Mouse (Mus musculus) heart, adult 2 months (tissue): ENCODE measurements around the gene Fancc. TPM values are rescaled to one million over a fixed set of nuclear protein-coding genes. Genes with fewer than 3 reads are reported as not detected.

ENCODE experiments used
- DNase-seq, 2 experiments: peaks; one replicate each; pipeline ENCODE4 v3.0.0; 2021
- H3K27ac ChIP-seq: fragments of 200-600 bp; 2 replicates; pipeline ENCODE4 v1.8.1; 2022
- H3K27me3 ChIP-seq: fragments of 200-500 bp; 2 replicates; pipeline ENCODE4 v1.6.1; 2012; ENCODE audit warnings: mild to moderate bottlenecking, low read length, inconsistent platforms, mixed read lengths; ENCODE audit not compliant: control insufficient read depth, insufficient read depth
- H3K36me3 ChIP-seq: fragments of 200-500 bp; 2 replicates; pipeline ENCODE4 v1.6.1; 2012; ENCODE audit warnings: low read length, inconsistent platforms; ENCODE audit not compliant: control insufficient read depth, insufficient read depth
- H3K4me1 ChIP-seq: fragments of 200-500 bp; 2 replicates; pipeline ENCODE4 v1.6.1; 2011; ENCODE audit warnings: low read length; ENCODE audit not compliant: control insufficient read depth, insufficient read depth
- H3K4me3 ChIP-seq: fragments of 200-600 bp; 2 replicates; pipeline ENCODE4 v1.8.1; 2022
- H3K79me2 ChIP-seq: fragments of 200-500 bp; replicated peaks from 2 replicates; pipeline ENCODE4 v1.6.1; 2012; ENCODE audit warnings: mild to moderate bottlenecking, inconsistent platforms, low read length, moderate library complexity, mixed read lengths; ENCODE audit not compliant: control insufficient read depth, insufficient read depth
- H3K9ac ChIP-seq: fragments of 200-500 bp; 2 replicates; pipeline ENCODE4 v1.6.1; 2012; ENCODE audit warnings: low read depth, mild to moderate bottlenecking, control low read depth, inconsistent platforms, low read length, mixed read lengths
- CTCF ChIP-seq: fragments of 200-600 bp; IDR thresholded peaks from 2 replicates; pipeline ENCODE4 v1.8.1; 2022; ENCODE audit warnings: antibody characterized with exemption, mild to moderate bottlenecking, moderate library complexity
- EP300 ChIP-seq: fragments of 200-500 bp; IDR thresholded peaks from 2 replicates; pipeline ENCODE4 v1.6.1; 2011; ENCODE audit warnings: low read depth, low read length, control low read depth; ENCODE audit not compliant: insufficient read depth
- POLR2A ChIP-seq: fragments of 200-500 bp; IDR thresholded peaks from 2 replicates; pipeline ENCODE4 v1.6.1; 2011; ENCODE audit warnings: mild to moderate bottlenecking, low read depth, low read length, control low read depth; ENCODE audit not compliant: insufficient read depth
- WGBS: fragments of 180-500 bp; shearing (Covaris S2); methylation state at CpG from one replicate; pipeline ENCODE4 v1.1.7; 2018; 5-methylcytosine and 5-hydroxymethylcytosine counted together
- intact Hi-C: fragments of 180-260 bp; cut with DNase I; formaldehyde crosslinking; loops from one replicate; pipeline ENCODE4 v1.15.1; 2025
- long read RNA-seq: library from polyadenylated mRNA; stranded (forward); transcript quantifications from one replicate; pipeline ENCODE4 v2.0.0, GENCODE M21; 2021
- polyA plus RNA-seq: library from polyadenylated mRNA; depleted of rRNA; stranded (reverse); fragments of >200 nt; gene quantifications from 2 replicates; pipeline ENCODE4 v1.2.3, GENCODE M21; 2012; rRNA removed
- total RNA-seq, 2 experiments: library from RNA; stranded (reverse); gene quantifications; 2 replicates each; pipeline ENCODE4 v1.2.3; 2021

Gene Fancc
- total RNA-seq (1 to 10 TPM; 3.3 to 3.7 TPM), polyA plus RNA-seq (3.6 and 4.1 TPM in 2 replicates)
- long read RNA-seq, partial matches to known transcripts, result 0 of 5 reads
- long read RNA-seq, other reads (novel, unspliced or antisense), result 3 of 5 reads

DNA sequence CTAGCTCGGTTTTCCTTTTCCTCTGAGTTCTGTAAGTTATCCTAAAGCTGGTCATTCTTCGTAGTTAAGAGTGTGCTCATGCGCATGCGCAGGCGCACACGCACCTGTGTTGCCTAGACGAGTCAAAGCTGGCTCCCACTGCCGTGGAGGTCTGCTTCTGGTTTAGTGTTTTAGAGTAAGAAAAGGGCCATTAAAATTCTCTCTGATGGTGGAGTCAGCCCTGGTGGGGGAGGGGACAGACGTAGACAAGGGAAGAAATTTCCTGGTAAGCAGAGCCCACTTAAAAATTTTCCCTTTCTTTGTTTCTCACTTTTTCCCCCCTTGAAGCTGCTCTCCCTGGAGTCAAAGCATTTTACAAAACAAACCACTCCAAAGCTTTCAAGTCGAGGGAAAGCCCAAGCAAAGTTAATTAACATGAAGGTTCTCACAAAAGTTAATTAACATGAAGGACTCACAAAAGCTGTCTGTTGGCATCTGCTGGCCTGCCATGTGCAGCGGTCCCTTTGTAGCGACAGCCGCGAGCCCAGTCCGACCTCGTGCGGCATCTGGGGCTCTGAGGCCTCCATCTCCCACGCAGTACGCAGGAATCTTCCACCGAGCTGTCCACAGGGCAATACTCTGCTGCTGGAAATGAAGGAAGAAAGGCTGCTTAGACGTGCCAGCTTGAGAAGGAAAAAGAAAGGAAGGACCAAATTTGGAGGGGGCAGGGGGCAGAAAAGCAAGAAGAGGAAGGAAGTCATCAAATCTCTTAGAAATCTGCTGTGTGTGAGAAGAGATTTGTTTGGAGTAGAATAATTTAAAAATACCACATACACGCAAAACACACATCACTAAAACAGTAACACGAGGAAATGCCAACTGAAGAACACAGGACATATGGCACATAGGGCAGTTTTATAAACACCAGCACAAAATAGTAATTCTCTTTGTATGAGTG is at the start of gene Fancc:
TSS of gene Fancc (minus strand) at position 633 of the 937 bp plus-strand sequence.
- Histone ChIP-seq H3K36me3 (no peaks in the 10 kb centered on the region), H3K9ac (no peak within 1 kb of the TSS), H3K4me1 (no peaks in the 10 kb centered on the region), H3K27me3 (no peaks in the 10 kb centered on the region), H3K4me3 (no peak within 1 kb of the TSS), H3K27ac (no peak within 1 kb of the TSS), H3K79me2 (no peaks in the 10 kb centered on the region)
- no peak for TF ChIP-seq POLR2A
- TF ChIP-seq CTCF, result no peak
- TF ChIP-seq EP300, result no peak
- intact Hi-C loops, result no loop called here
- DNase-seq, result no peak
- 39% methylated on average over 23 of the region's 23 CpGs for WGBS

DNA sequence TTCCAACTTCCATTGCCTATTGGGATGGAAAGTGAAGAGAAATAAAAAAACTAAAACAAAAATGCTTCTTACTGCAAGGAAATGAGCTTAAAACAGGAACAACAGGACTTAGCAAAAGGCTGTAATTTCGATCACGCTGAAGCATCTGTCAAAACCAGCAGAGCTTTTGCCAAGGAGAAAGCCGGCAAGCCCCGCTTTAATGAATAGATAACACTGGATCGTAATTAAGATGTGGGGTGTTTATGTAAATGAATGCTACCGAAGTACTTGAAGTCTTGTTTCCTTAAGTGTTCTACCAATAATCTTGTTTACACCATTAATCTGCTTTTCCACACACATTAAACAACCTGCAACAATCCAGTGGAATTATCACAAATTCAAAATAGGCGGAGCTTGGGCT is 48.2 kb upstream of the Fancc start:
- no peaks in the 10 kb centered on the region; the same call in 1 of the 2 replicates for H3K79me2 ChIP-seq
- no peak overlapping the region for H3K9ac ChIP-seq
- peaks cover 7% of the 10 kb centered on the region for H3K4me1 ChIP-seq
- peak overlapping the region; percentile 66 for H3K27ac ChIP-seq
- WGBS, result 48% methylated on average over 7 of the region's 7 CpGs
- TF ChIP-seq POLR2A, result no peak
- no peak for TF ChIP-seq CTCF
- no peak for TF ChIP-seq EP300
- H3K36me3 ChIP-seq, result peaks cover 12% of the 10 kb centered on the region
- intact Hi-C loops, result no loop called here
- DNase-seq, result no peak
- H3K4me3 ChIP-seq, result peak overlapping the region; percentile 6; the same call in 1 of the 2 replicates
- H3K27me3 ChIP-seq, result no peaks in the 10 kb centered on the region

DNA sequence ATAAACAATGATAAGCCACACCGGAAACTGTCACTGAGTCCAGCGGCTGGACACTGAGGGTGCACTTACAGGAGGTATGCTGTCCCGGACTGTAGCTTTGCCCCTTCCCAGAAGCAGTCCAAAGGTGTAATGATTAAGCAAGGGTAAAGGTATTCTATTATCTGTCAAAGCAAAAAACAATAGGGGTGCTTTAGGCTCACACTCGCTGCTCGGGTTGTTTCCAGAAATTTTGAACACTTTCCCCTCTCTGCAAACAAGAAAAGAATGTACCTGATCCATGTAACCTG is 47.8 kb upstream of the Fancc start:
- Histone ChIP-seq H3K4me3 (peak overlapping the region; percentile 6; the same call in 1 of the 2 replicates), H3K27ac (peak overlapping the region; percentile 66), H3K79me2 (no peaks in the 10 kb centered on the region; the same call in 1 of the 2 replicates), H3K27me3 (no peaks in the 10 kb centered on the region), H3K36me3 (peaks cover 12% of the 10 kb centered on the region), H3K4me1 (peaks cover 7% of the 10 kb centered on the region), H3K9ac (no peak overlapping the region)
- intact Hi-C loops, result no loop called here
- no peak for TF ChIP-seq POLR2A
- no peak for TF ChIP-seq CTCF
- no peak for TF ChIP-seq EP300
- 39% methylated on average over 5 of the region's 5 CpGs for WGBS
- no peak for DNase-seq

DNA sequence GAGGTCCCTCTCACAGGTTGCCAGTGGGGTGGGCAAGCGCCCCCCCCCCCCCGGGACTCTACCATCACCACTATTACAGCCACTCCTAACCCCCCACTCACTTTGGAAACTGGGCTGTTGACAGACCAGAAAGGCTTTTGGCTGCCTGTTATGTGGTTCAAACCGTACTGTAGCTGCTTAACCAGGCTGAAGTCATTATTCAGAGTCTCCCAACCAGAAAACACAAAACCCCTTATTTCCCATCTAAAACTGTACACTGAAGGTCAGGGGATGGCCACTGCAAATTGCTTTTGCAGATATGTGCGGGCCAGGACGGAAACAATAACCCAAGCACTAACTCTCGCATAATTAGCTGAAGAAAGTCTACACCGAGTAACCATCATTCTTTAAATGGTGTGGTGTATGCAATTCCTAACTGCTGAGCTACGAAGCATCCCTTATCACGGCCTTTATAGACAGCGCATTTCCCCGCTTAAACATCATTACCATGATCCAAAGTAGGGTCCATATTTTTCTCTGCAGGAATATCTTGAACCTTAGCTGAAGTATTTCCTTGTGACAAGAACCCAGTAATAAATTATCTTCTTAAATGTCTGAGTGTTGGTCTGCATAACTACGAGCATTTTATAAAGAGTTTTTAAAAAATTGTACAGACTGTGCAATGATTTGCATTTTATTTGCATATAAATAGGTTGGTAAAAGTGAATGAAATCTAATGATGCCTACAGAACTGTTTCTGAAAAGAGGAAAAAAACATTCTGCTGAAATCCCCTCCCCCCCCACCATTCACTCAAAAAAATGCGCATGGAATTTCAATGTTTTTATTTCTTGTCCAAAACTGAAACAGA is 47.3 kb upstream of the Fancc start:
- DNase-seq, result no peak
- H3K4me1 ChIP-seq, result peaks cover 5% of the 10 kb centered on the region
- no peak overlapping the region for H3K9ac ChIP-seq
- H3K27ac ChIP-seq, result peak overlapping the region; percentile 66; the same call in 1 of the 2 replicates
- H3K4me3 ChIP-seq, result peak overlapping the region; percentile 6; the same call in 1 of the 2 replicates
- intact Hi-C loops, result no loop called here
- H3K27me3 ChIP-seq, result no peaks in the 10 kb centered on the region
- WGBS, result 65% methylated on average over 13 of the region's 13 CpGs
- no peak for TF ChIP-seq EP300
- TF ChIP-seq POLR2A, result no peak
- TF ChIP-seq CTCF, result no peak
- H3K79me2 ChIP-seq, result no peaks in the 10 kb centered on the region; the same call in 1 of the 2 replicates
- peaks cover 12% of the 10 kb centered on the region for H3K36me3 ChIP-seq

DNA sequence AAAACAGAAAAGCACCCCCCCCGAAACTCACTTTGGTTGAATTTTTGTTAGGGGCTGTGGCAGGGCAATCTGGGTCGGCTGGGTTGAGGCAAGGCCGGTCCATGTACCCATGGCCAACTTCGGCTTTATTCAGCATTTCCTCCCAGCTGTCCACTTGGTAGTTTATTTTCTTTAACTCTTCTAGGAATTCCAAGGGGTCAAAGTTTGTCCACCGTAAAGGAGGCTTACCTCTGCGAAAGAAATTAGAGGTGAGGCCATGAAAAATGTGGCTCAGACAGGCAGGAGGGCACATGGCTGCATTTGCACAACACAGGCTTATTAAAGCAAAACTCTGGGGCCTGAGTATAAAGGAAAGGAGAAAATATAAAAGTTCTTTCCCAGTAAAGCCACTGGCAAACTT is 46.4 kb upstream of the Fancc start:
- H3K9ac ChIP-seq, result no peak overlapping the region
- no peak overlapping the region for H3K4me3 ChIP-seq
- no peaks in the 10 kb centered on the region for H3K27me3 ChIP-seq
- intact Hi-C loops, result no loop called here
- H3K27ac ChIP-seq, result no peak overlapping the region
- no peak for TF ChIP-seq CTCF
- TF ChIP-seq POLR2A, result no peak
- TF ChIP-seq EP300, result no peak
- peaks cover 12% of the 10 kb centered on the region for H3K36me3 ChIP-seq
- H3K79me2 ChIP-seq, result no peaks in the 10 kb centered on the region; the same call in 1 of the 2 replicates
- WGBS, result 89% methylated on average over 6 of the region's 6 CpGs
- peaks cover under 1% of the 10 kb centered on the region for H3K4me1 ChIP-seq
- no peak for DNase-seq
